Mouse (Mus musculus): ENCODE measurements around the gene Nlrp6.
A peak's percentile ranks its signal among the peaks of the same experiment; 100 is the strongest.
"Not testable (repeated sequence)": the region's sequence is repeated elsewhere in the genome, so short reads cannot be mapped to it uniquely, and the experiment has no call there.

Gene Nlrp6

DNA sequence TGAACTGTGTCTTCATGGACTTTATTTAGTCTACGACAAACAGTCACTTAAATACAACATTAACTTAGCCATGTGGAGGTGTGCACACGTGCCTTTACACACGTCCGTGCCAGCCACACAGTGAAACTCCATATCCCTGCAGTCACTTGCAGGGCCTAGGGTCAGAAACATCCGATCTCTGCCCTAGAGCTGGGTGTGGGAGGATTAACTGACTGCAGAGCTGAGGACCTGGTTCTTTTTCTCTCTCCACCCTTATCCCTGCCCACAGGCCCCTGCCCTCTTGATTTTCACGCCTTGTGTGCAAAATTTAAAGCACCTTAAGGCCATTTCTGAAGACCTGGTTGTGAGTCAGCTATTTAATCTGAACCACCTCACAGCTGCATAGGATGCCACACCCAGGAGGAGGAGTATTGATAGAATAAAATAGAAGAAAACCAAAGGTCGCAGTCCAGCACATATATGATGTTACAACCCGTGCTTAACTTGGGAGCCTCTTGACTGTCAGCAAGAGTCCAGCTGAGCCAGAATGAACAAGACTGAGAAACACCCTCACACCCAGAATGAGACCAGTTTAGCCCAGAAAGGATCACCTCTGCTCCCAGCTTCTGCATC is at the start of gene Nlrp6:
Nlrp6 (plus strand) TSS at position 485 of the 612 bp plus-strand sequence.
- DNase-seq (ENCODE audit: low spot score in 2 of 2): no peak

DNA sequence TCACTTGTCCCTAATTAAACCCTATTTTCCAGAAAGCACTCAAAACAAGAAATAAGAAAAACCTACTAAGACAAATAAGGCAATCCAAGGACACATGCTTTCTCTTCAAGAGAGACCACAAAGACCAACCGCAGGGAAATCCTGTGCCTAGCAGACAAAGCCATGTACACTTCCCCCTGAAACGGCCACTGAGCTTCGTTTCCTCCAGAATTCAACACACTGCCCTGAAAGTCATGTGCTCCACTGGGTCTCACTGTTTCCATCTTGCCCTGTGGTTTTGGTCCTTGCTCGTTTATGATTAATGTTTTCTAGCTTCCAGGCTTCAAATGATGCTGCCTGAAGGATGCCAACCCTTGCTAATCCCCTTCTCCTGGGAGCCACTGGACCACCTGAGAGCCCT is 46.5 kb upstream of the Nlrp6 start:
- DNase-seq (ENCODE audit: low spot score in 2 of 2): no peak

- DNase-seq (ENCODE audit: low spot score in 2 of 2): no peak
Measured at GRCm38 (mm10) chr7:140877364-140877763, 43.3 kb upstream of the Nlrp6 start.

DNA sequence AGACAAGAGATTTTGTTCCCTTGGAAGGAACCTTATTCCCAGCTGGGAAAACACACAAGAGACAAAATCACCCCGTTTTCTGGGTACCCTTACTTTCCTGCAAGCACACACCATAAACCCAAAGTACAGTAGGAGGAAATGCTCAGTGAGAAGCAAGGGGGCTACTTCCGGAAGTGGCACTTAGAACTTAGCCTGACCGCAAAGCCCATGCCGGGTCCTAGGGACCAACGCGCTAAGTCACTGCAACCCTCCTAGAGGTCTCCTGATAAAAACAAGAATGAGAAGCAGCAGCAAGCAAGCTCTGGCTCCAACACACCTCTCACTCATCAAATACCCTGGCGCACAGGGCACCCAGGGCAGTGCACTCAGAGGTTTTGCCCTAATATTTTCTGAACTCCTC is 41.3 kb upstream of the Nlrp6 start:
- DNase-seq (ENCODE audit: low spot score in 2 of 2): no peak

DNA sequence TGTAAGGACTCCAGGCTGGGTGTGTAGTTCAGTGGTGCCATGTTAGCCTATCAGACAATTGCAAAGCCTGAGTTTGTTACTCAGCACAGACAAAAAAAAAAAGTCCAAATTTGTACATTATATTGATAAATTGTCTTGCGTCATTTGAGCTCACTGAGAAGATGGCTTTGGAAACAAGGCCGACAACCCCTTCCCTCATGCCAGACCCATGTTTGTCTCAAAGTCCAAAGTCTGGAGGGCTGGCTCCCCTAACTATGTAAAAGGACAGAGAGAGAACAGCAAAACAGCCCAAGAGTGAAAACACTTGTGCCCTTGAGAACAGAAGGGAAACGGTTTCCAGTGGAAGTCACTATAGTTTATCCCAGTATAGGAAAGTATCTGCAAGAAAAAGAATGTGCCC is 40.3 kb upstream of the Nlrp6 start:
- no peak for DNase-seq (ENCODE audit: low spot score in 2 of 2)

DNA sequence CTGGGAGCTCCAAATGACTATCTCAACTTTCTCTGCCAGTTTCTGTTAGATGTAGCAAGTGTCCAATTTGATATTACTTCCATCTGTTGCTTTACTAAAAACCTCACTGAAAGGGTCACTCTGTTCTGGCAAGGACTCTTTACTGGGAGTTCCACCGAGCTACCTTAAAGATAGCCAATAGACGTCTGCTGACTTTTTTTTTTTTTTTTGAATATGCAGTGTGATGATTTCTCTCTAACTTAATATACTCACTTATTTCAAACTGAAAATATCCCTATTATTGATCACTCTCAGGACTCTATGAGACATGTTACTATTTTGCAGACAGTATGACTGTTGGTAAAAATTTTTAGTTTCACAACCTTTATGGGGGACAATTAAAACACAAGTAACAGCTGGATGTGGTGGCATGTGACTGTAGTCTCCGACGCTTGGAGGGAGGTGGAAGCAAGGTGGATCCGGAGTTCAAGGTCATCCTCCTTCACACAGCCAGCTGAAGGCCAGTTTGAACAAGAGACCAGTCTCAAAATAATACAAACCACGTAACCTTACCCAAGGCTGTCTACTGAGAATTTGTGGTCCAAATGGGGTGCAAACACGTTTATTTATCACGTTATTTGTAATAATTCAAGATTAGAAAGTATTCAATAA is 39.7 kb upstream of the Nlrp6 start:
- DNase-seq (ENCODE audit: low spot score in 2 of 2): no peak

- peak; percentile 91 to 94 for DNase-seq (ENCODE audit: low spot score in 2 of 2)
Measured at GRCm38 (mm10) chr7:140881696-140882468, 38.8 kb upstream of the Nlrp6 start, which contains the start of the genes Psmd13 and Sirt3. TSS of gene Psmd13 (plus strand) at chr7:140881968. TSS of gene Sirt3 (minus strand) at chr7:140882309.

- no peak for DNase-seq (ENCODE audit: low spot score in 2 of 2)
Measured at GRCm38 (mm10) chr7:140882469-140882803, 38.3 kb upstream of the Nlrp6 start.

DNA sequence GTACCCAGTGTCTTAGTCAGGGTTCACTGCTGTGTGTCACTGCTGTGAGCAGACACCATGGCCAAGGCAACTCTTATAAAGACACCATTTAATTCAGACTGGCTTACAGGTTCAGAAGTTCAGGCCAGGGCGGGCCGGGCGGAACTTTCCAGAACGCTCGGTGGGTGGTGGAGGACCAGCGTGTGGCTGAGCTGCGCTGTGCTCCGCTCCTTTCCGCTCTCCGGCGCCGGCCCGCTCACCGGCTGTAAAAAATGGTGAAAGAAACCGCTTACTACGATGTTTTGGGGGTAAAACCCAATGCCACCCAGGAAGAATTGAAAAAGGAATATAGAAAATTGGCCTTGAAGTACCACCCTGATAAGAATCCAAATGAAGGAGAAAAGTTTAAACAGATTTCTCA is 30.1 kb upstream of the Nlrp6 start:
- DNase-seq (ENCODE audit: low spot score in 2 of 2): not testable (repeated sequence)

DNA sequence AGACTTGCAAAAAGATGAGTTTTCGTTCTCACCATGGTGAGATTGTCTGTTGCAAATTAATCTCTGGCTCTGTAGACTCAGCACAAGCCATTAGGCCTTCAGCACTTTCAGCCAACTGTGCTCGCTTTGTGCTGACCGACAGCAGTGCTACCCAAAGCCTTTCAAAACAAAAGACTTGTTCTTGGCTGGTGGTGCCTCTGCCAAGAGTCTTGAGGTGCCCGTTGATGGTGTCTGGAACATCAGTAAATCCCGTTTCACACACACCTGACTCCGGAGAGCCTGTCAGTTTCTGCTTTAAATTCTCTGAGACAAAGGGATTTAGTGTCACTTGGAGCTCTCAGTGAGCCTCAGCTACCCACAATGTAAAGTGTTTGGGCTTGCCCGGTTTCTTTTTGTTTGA is 26.7 kb upstream of the Nlrp6 start:
- no peak for DNase-seq (ENCODE audit: low spot score in 2 of 2)

DNA sequence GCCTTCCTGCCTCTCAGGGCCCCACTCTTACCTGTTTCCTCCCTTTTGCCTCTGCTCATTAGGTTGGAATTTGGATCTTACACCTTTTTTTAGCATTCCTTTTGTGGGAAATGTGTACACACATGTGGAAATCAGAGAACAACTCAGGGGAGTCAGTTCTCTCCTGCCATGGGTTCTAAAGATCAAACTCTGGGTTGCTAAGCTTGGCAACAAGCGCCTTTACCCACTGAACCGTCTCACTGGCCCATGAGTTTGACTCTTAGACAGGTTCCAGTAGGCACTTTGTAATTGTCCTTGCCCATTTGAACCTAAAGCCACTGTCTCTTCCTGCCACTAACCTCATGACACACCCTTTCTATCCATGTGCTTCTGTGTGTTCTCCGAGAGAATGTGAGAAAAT is 26.1 kb upstream of the Nlrp6 start:
- DNase-seq (ENCODE audit: low spot score in 2 of 2): no peak

DNA sequence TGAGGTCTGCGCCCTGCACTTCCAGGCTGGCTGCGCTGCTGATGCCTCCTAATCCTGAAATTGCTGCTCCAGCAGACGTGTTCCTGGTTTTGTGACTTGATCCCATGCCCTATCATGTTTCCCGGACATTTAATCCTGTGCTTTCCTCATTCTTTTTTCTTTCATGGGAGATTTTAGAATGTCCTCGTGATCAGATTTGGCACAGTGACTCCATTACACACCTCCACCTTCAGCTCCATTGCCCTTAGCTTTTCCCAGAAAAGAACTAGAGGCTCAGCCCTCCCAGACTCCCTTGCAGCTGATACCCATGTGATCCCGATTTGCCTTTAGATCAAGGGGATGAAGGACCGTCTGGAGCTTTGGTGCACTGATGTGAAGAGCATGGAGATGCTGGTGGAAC is 22.8 kb upstream of the Nlrp6 start:
- no peak for DNase-seq (ENCODE audit: low spot score in 2 of 2)

GRCm38 (mm10) chr7:140899121-140899520 is 21.6 kb upstream of the Nlrp6 start:
- no peak for DNase-seq (ENCODE audit: low spot score in 2 of 2)

- DNase-seq (ENCODE audit: low spot score in 2 of 2): no peak
Measured at GRCm38 (mm10) chr7:140900220-140900619, 20.5 kb upstream of the Nlrp6 start, which contains the start of gene Cox8b. TSS of gene Cox8b (minus strand) at chr7:140900446.

GRCm38 (mm10) chr7:140902036-140902875 is 18.4 kb upstream of the Nlrp6 start:
- no peak for DNase-seq (ENCODE audit: low spot score in 2 of 2)

- peak in 1 of 2 experiments; percentile 72 for DNase-seq (ENCODE audit: low spot score in 2 of 2)
Measured at GRCm38 (mm10) chr7:140903212-140903611, 17.5 kb upstream of the Nlrp6 start.

DNA sequence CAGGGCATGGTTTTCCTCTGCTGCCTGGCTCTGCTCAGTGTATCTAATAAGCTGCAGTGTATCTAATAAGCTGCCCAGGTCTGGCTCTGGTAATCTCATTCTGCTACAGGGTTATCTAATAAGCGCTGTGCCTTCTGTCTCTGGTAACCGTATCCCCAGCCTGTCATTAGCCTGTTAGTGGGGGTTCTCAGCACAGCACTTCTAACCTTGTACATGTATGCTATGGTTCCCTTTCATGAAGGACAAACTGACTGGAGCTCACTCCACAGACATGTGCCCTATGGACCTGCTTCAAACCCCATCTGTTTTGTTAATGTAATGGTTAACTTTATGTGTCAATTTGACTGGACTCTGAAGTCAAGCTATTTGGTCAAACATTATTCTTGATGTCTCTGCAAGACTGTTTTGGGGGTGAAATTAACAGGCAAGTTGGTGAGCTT is 15.0 kb upstream of the Nlrp6 start:
- no peak for DNase-seq (ENCODE audit: low spot score in 2 of 2)

DNA sequence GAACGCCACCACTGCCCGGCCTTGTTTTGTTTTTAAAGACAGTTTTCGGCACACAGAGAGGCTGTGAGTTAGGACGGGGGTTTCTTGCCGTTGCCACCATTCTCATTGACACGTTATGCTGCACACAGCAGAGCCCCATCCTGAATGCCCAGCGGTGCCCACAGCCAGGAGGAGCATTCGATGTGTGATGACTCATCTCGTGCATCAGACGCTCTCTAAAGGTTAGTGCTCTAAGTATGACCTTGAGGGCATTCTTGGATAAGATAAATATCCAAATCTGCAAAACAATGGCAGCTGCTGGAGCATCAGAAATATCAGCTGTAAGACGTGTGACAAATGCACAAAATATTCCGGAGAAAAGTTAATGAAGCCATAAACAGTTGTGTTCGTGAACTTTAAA is 13.6 kb upstream of the Nlrp6 start:
- DNase-seq (ENCODE audit: low spot score in 2 of 2): no peak

- DNase-seq (ENCODE audit: low spot score in 2 of 2): no peak
Measured at GRCm38 (mm10) chr7:140907697-140908096, 13.0 kb upstream of the Nlrp6 start.

- DNase-seq (ENCODE audit: low spot score in 2 of 2): no peak
Measured at GRCm38 (mm10) chr7:140908181-140908580, 12.5 kb upstream of the Nlrp6 start.

DNA sequence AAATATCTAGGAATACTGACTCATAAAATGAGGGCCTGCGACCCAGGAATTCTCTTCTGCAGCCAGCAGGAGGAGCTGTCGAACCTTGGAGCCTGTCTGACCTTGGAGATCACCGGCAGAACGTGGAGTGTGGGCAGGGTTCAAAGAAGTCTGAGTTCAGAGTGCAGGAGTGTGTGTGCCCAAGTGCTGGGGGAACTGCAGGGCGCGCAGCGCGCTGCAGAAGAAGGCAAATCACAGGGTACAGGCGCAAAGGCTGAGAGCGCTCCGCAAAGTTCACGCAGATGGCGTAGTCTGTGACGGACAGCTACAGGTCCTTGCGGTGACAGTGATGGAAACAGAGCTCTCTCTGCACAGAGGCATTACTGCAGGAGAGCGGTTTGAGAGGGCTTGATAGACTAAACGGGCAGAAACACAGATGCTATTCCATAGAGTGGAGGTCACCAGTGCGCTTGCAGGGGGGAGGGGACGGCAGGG is 12.0 kb upstream of the Nlrp6 start:
- DNase-seq (ENCODE audit: low spot score in 2 of 2): peak in 1 of 2 experiments; percentile 53

DNA sequence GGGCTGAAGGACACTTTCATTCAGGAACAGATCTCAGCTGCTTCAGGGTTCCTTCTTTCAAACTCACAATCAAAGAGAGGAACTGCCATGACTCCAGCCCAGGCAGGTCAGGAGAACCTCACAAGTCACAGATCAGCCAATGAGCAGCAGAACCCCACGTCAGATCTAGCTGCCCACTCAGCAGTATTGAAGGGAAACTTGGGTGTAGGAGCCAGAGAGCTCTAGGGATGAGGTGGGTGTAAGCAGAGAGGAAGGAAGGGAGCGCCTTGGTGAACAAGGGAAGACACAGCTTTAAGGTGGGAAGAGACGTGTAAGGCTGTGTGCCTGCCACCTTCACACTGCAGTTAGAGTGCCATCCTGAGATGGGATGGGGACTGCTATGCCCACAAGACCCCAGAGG is 8.4 kb upstream of the Nlrp6 start:
- no peak for DNase-seq (ENCODE audit: low spot score in 2 of 2)

Data from frontal cortex, postnatal 10 days (tissue).